Mouse (Mus musculus) myocyte (in vitro differentiated cells): Measurements from ENCODE around the gene Itpr2. TPM values are rescaled to one million over a fixed set of nuclear protein-coding genes. Genes with fewer than 3 reads are reported as not detected.

ENCODE experiments used
- H3K27me3 ChIP-seq: one replicate; pipeline ENCODE4 v1.6.1; 2011; ENCODE audit not compliant: control insufficient read depth, insufficient read depth, insufficient read length
- H3K36me3 ChIP-seq: one replicate; pipeline ENCODE4 v1.6.1; 2011; ENCODE audit not compliant: control insufficient read depth, insufficient read depth
- H3K4me2 ChIP-seq: one replicate; pipeline ENCODE4 v1.6.1; 2011; ENCODE audit warnings: low read depth, control low read depth
- H3K4me3 ChIP-seq: one replicate; pipeline ENCODE4 v1.5.1; 2011; ENCODE audit warnings: mild to moderate bottlenecking, control low read depth, moderate library complexity
- H3K79me2 ChIP-seq: one replicate; pipeline ENCODE4 v1.6.1; 2011; ENCODE audit not compliant: control insufficient read depth, insufficient read depth
- H3ac ChIP-seq: one replicate; pipeline ENCODE4 v1.6.1; 2011; ENCODE audit not compliant: control insufficient read depth, insufficient read length
- CEBPB ChIP-seq: IDR thresholded peaks from 2 replicates; pipeline ENCODE4 v1.6.1; 2011; ENCODE audit warnings: mild to moderate bottlenecking, moderate library complexity; ENCODE audit not compliant: poor library complexity, insufficient read depth, severe bottlenecking
- E2F4 ChIP-seq: IDR thresholded peaks from one replicate; pipeline ENCODE4 v1.6.1; 2011; ENCODE audit warnings: mild to moderate bottlenecking, control low read depth, moderate library complexity; ENCODE audit not compliant: insufficient read depth
- MAX ChIP-seq: IDR thresholded peaks from one replicate; pipeline ENCODE4 v1.6.1; 2011; ENCODE audit warnings: low read depth, mild to moderate bottlenecking, control low read depth
- MYOD1 ChIP-seq, 3 experiments: IDR thresholded peaks; one replicate each; pipeline ENCODE4 v1.6.1; 2011; ENCODE audit warnings: control low read depth in 2 of 3, low read depth in 2 of 3, mild to moderate bottlenecking in 2 of 3, moderate library complexity in 1 of 3; ENCODE audit not compliant: insufficient read length in 2 of 3, control insufficient read depth in 1 of 3
- MYOG ChIP-seq, 3 experiments: IDR thresholded peaks; one replicate each; pipeline ENCODE4 v1.6.1; 2011; ENCODE audit warnings: control low read depth in 2 of 3, low read depth in 2 of 3, mild to moderate bottlenecking in 2 of 3; ENCODE audit not compliant: insufficient read length in 2 of 3, control insufficient read depth in 1 of 3, insufficient read depth in 1 of 3
- POLR2A ChIP-seq: IDR thresholded peaks from one replicate; pipeline ENCODE4 v1.6.1; 2011; ENCODE audit warnings: low read depth, mild to moderate bottlenecking, control low read depth, moderate library complexity; ENCODE audit not compliant: insufficient read length
- POLR2AphosphoS2 ChIP-seq: IDR thresholded peaks from one replicate; pipeline ENCODE4 v1.6.1; 2011; ENCODE audit warnings: low read depth, control low read depth; ENCODE audit not compliant: insufficient read length
- REST ChIP-seq: IDR thresholded peaks from one replicate; pipeline ENCODE4 v1.6.1; 2011; ENCODE audit warnings: mild to moderate bottlenecking, control low read depth, moderate library complexity; ENCODE audit not compliant: insufficient read depth, insufficient read length
- SRF ChIP-seq: IDR thresholded peaks from one replicate; pipeline ENCODE4 v1.6.1; 2011; ENCODE audit warnings: low read depth; ENCODE audit not compliant: control insufficient read depth, insufficient read length
- TCF12 ChIP-seq: IDR thresholded peaks from one replicate; pipeline ENCODE4 v1.6.1; 2011; ENCODE audit warnings: mild to moderate bottlenecking, control low read depth; ENCODE audit not compliant: poor library complexity, insufficient read depth, severe bottlenecking
- TCF3 ChIP-seq: IDR thresholded peaks from one replicate; pipeline ENCODE4 v1.6.1; 2011; ENCODE audit warnings: low read depth, control low read depth; ENCODE audit not compliant: insufficient read length
- USF1 ChIP-seq: IDR thresholded peaks from one replicate; pipeline ENCODE4 v1.6.1; 2011; ENCODE audit warnings: low read depth, mild to moderate bottlenecking, control low read depth, moderate library complexity
- polyA plus RNA-seq: library from polyadenylated mRNA; unstranded; fragments of >200 nt; fragmentation: generic; extraction: Trizol; gene quantifications from one replicate; pipeline ENCODE4 v1.2.1, GENCODE M21; 2012; ENCODE audit warnings: missing spikeins

The Itpr2 gene
- polyA plus RNA-seq, 1 experiment: 4.7 TPM

GRCm38 (mm10) chr6:146269291-146269690, 232.7 kb downstream of the Itpr2 start:
- no peak overlapping the region for H3K4me2 ChIP-seq
- no peaks in the 10 kb centered on the region for H3K27me3 ChIP-seq
- H3ac ChIP-seq: no peak overlapping the region
- no peaks in the 10 kb centered on the region for H3K79me2 ChIP-seq
- TF ChIP-seq TCF12 (no peak), USF1 (no peak), CEBPB (no peak), REST (no peak), TCF3 (no peak), E2F4 (no peak), SRF (no peak), POLR2A (no peak), MYOG (IDR thresholded peaks at IDR 0.05; ENCODE audit: control insufficient read depth in 1 of 3, insufficient read depth in 1 of 3, insufficient read length in 2 of 3, low read depth in 2 of 3) (no peak), MAX (no peak), POLR2AphosphoS2 (no peak), MYOD1 (IDR thresholded peaks at IDR 0.05; ENCODE audit: control insufficient read depth in 1 of 3, insufficient read length in 2 of 3, low read depth in 2 of 3) (no peak)
- no peak overlapping the region for H3K4me3 ChIP-seq
- no peaks in the 10 kb centered on the region for H3K36me3 ChIP-seq

- Histone ChIP-seq H3K27me3 (no peaks in the 10 kb centered on the region), H3K4me3 (no peak overlapping the region), H3ac (no peak overlapping the region), H3K4me2 (no peak overlapping the region), H3K79me2 (no peaks in the 10 kb centered on the region), H3K36me3 (no peaks in the 10 kb centered on the region)
- TF ChIP-seq MAX: no peak
- no peak for TF ChIP-seq USF1
- no peak for TF ChIP-seq E2F4
- TF ChIP-seq TCF12: no peak
- TF ChIP-seq CEBPB: no peak
- TF ChIP-seq POLR2A: no peak
- TF ChIP-seq MYOG (IDR thresholded peaks at IDR 0.05; ENCODE audit: control insufficient read depth in 1 of 3, insufficient read depth in 1 of 3, insufficient read length in 2 of 3, low read depth in 2 of 3): no peak
- TF ChIP-seq TCF3: no peak
- no peak for TF ChIP-seq SRF
- TF ChIP-seq POLR2AphosphoS2: no peak
Measured at GRCm38 (mm10) chr6:146260674-146261376, 241.2 kb downstream of the Itpr2 start.

DNA sequence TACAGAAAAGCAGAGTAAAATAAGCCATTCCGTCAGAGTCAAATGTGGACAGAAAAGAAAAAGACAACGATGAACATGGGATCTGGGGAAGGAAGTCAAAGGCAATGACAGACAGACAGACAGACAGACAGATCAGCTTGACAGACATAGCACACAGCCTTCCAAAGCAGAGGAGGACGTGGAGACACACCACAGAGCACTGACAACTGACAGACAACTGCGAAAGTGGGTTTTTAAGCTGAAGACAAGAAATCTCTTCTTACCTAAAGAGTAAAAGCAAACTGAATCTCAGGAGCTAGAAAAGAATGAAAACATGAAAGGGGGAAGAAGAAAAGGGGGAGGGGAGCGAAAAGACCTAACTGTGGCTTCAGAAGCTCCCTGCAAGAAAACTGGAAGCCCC, 243.3 kb downstream of the Itpr2 start:
- no peaks in the 10 kb centered on the region for H3K36me3 ChIP-seq
- H3K79me2 ChIP-seq: no peaks in the 10 kb centered on the region
- no peak overlapping the region for H3K4me2 ChIP-seq
- TF ChIP-seq SRF (no peak), MAX (no peak), MYOD1 (IDR thresholded peaks at IDR 0.05; ENCODE audit: control insufficient read depth in 1 of 3, insufficient read length in 2 of 3, low read depth in 2 of 3) (no peak), TCF12 (no peak), TCF3 (no peak), REST (no peak), POLR2A (no peak), USF1 (no peak), MYOG (IDR thresholded peaks at IDR 0.05; ENCODE audit: control insufficient read depth in 1 of 3, insufficient read depth in 1 of 3, insufficient read length in 2 of 3, low read depth in 2 of 3) (no peak), E2F4 (no peak)
- no peak overlapping the region for H3ac ChIP-seq
- H3K27me3 ChIP-seq: no peaks in the 10 kb centered on the region
- no peak overlapping the region for H3K4me3 ChIP-seq

- Histone ChIP-seq H3K4me2 (no peak overlapping the region), H3K27me3 (no peaks in the 10 kb centered on the region), H3K36me3 (no peaks in the 10 kb centered on the region), H3K4me3 (no peak overlapping the region), H3K79me2 (no peaks in the 10 kb centered on the region), H3ac (no peak overlapping the region)
- TF ChIP-seq MYOD1 (IDR thresholded peaks at IDR 0.05; ENCODE audit: control insufficient read depth in 1 of 3, insufficient read length in 2 of 3, low read depth in 2 of 3) (no peak), USF1 (no peak), CEBPB (no peak), REST (no peak), TCF3 (no peak), MYOG (IDR thresholded peaks at IDR 0.05; ENCODE audit: control insufficient read depth in 1 of 3, insufficient read depth in 1 of 3, insufficient read length in 2 of 3, low read depth in 2 of 3) (no peak), POLR2A (no peak), E2F4 (no peak), TCF12 (no peak)
Measured at GRCm38 (mm10) chr6:146258261-146258660, 243.8 kb downstream of the Itpr2 start.
